ENCODE assay signal across 21 mouse cellular contexts in the genomic region with DNA sequence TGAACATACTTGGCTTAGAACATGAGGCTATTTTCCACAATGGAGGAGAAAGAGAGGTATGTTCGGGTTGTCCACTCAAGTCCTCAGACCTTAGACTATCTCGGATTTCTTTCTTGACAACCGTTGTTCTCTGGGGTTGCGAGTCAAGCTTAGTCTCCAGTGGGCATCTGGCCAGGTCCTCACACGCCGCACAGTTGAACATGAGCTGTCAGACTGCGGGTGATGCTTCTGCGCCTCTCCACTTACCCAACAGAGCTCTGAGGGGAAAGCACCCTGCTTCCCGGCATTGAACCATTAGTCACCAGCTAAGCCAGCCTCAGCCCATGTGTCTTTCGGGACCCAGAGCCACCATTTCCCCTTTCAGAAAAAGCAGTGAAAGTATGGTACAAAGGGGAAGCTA. TPM values are rescaled to one million over a fixed set of nuclear protein-coding genes. Genes with fewer than 3 reads are reported as not detected.
DNase-seq lines count a peak whose midpoint lies in the region; ATAC-seq and TF ChIP-seq lines count a peak whose summit lies in the region.
"Had no signal": no experiment of that assay in that cellular context is flagged by ENCODE, and none has a peak within 500 bp of the region (broad histone marks: within the 10 kb centered on the region; RNA-seq: fewer than 3 reads in every experiment).

No protein-coding gene starts in this region.

- H3K27ac ChIP-seq in hindbrain, postnatal 0 days, result no peak overlapping the region
- no peak overlapping the region for H3K27ac ChIP-seq in hindbrain, embryonic 14.5 days
- H3K27ac ChIP-seq: embryonic facial prominence, embryonic 10.5 days; embryonic facial prominence, embryonic 12.5 days; forebrain, embryonic 13.5 days; forebrain, embryonic 15.5 days had no signal

- H3K4me2 ChIP-seq in hindbrain, postnatal 0 days (ENCODE audit: low read depth, low read length), result no peak overlapping the region
- no peak overlapping the region for H3K4me2 ChIP-seq in hindbrain, embryonic 14.5 days (replicated peaks)
- H3K4me2 ChIP-seq: embryonic facial prominence, embryonic 12.5 days; forebrain, embryonic 13.5 days; forebrain, embryonic 15.5 days had no signal

- no peak for ATAC-seq in hindbrain, postnatal 0 days
- ATAC-seq in hindbrain, embryonic 14.5 days (ENCODE audit: low FRiP score), result no peak
- ATAC-seq: CD4-positive, CD25-positive, alpha-beta regulatory T cell, adult 4 months; forebrain, embryonic 13.5 days; forebrain, embryonic 15.5 days; forebrain, postnatal 0 days had no signal

- no peak overlapping the region for H3K9ac ChIP-seq in hindbrain, postnatal 0 days (replicated peaks; ENCODE audit: low read length)
- H3K9ac ChIP-seq in hindbrain, embryonic 14.5 days, result no peak overlapping the region
- H3K9ac ChIP-seq: embryonic facial prominence, embryonic 12.5 days; forebrain, embryonic 13.5 days; forebrain, embryonic 15.5 days; forebrain, postnatal 0 days had no signal

- no peaks in the 10 kb centered on the region for H3K27me3 ChIP-seq in hindbrain, postnatal 0 days (ENCODE audit: insufficient read depth, low read length)
- no peaks in the 10 kb centered on the region for H3K27me3 ChIP-seq in hindbrain, embryonic 14.5 days (ENCODE audit: control insufficient read depth, insufficient read depth, low read length)
- H3K27me3 ChIP-seq: CH12.LX; embryonic facial prominence, embryonic 12.5 days; forebrain, embryonic 13.5 days; forebrain, embryonic 15.5 days had no signal

- H3K4me1 ChIP-seq in hindbrain, postnatal 0 days (ENCODE audit: insufficient read depth, low read length), result peaks cover 2% of the 10 kb centered on the region; the same call in 1 of the 2 replicates
- H3K4me1 ChIP-seq in hindbrain, embryonic 14.5 days (replicated peaks; ENCODE audit: control insufficient read depth, insufficient read depth, low read length), result no peaks in the 10 kb centered on the region; the same call in 1 of the 2 replicates
- H3K4me1 ChIP-seq: forebrain, embryonic 13.5 days; forebrain, embryonic 15.5 days had no signal

- DNase-seq in hindbrain, postnatal 0 days (ENCODE audit: low spot score), result peak; percentile 12
- no peak for DNase-seq in hindbrain, embryonic 14.5 days (ENCODE audit: low spot score)
- DNase-seq in 3134 (ENCODE audit: extremely low read depth, insufficient read length, low spot score), result peak; percentile 8
- DNase-seq in NIH3T3 (ENCODE audit: low read depth), result peak; percentile 79
- DNase-seq in kidney, adult 9 months, result no peak
- no peak for DNase-seq in spleen, postnatal 10 days (ENCODE audit: low spot score in 2 of 2)
- DNase-seq: adrenal gland, adult 8-10 months; adrenal gland, postnatal 14 days; adrenal gland, postnatal 36 days; B cell, adult 2 months; cerebellum, adult 11-12 months; cerebellum, adult 2 months; cerebellum, adult 9-10 months; forebrain, postnatal 0 days had no signal

- no peak for TF ChIP-seq CTCF in hindbrain, postnatal 0 days (IDR thresholded peaks at IDR 0.05; ENCODE audit: low read depth)

- 69% methylated on average over 10 of the region's 10 CpGs for WGBS in hindbrain, postnatal 0 days
- 90% methylated on average over 10 of the region's 10 CpGs for WGBS in hindbrain, embryonic 14.5 days

- no peaks in the 10 kb centered on the region for H3K36me3 ChIP-seq in hindbrain, postnatal 0 days (ENCODE audit: insufficient read depth, low read length)
- H3K36me3 ChIP-seq in hindbrain, embryonic 14.5 days (replicated peaks; ENCODE audit: control insufficient read depth, insufficient read depth), result no peaks in the 10 kb centered on the region
- H3K36me3 ChIP-seq: embryonic facial prominence, embryonic 10.5 days; embryonic facial prominence, embryonic 12.5 days; forebrain, embryonic 15.5 days; G1E had no signal

- H3K4me3 ChIP-seq in hindbrain, postnatal 0 days (ENCODE audit: low read length), result no peak overlapping the region
- H3K4me3 ChIP-seq in hindbrain, embryonic 14.5 days (replicated peaks; ENCODE audit: low read length), result no peak overlapping the region
- H3K4me3 ChIP-seq: embryonic facial prominence, embryonic 10.5 days; embryonic facial prominence, embryonic 12.5 days; forebrain, embryonic 13.5 days; forebrain, embryonic 15.5 days had no signal

- no peaks in the 10 kb centered on the region for H3K9me3 ChIP-seq in hindbrain, postnatal 0 days (ENCODE audit: low read length)
- H3K9me3 ChIP-seq in hindbrain, embryonic 14.5 days (ENCODE audit: control insufficient read depth, low read length), result no peaks in the 10 kb centered on the region
- H3K9me3 ChIP-seq: embryonic facial prominence, embryonic 10.5 days; embryonic facial prominence, embryonic 12.5 days; forebrain, embryonic 13.5 days; forebrain, embryonic 15.5 days had no signal

RNA-seq across cellular contexts. Expression of gene Ush2a, which starts 20.1 kb away (rescaled TPM):
- total RNA-seq in hindbrain, postnatal 0 days (2014; rRNA removed), result 0.11 and 1.5 TPM in 2 replicates
- polyA plus RNA-seq in hindbrain, postnatal 0 days (2015; fragmentation: Nextera tagmentation; extraction: Ambion mirVana), result 0.37 and 0.44 TPM in 2 replicates
- polyA plus RNA-seq in hindbrain, embryonic 14.5 days (2014; fragmentation: Nextera tagmentation; extraction: Ambion mirVana), result 0.07 and 0.36 TPM in 2 replicates
- total RNA-seq: CH12.LX had no signal
- polyA plus RNA-seq: G1E had no signal

Comparison
In these comparisons a context has a peak if more than half of its experiments do, and no peak if none do; other contexts are left out.
1. DNase-seq: peak in hindbrain, postnatal 0 days (single experiment), 3134 (single experiment) and NIH3T3 (single experiment); none in hindbrain, embryonic 14.5 days (single experiment), kidney, adult 9 months (single experiment) and spleen, postnatal 10 days (0 of 2).